Mouse (Mus musculus): ENCODE measurements around the gene Faah.

Faah gene

GRCm38 (mm10) chr4:116017902-116018746, at the start of gene Faah:
Faah (minus strand) TSS chr4:116017926.
- in situ Hi-C loops (cut with MboI, MseI), result no loop called here

GRCm38 (mm10) chr4:116063855-116064254, 46.1 kb upstream of the Faah start:
- in situ Hi-C loops (cut with MboI, MseI), result no loop called here

GRCm38 (mm10) chr4:116059012-116059726, 41.4 kb upstream of the Faah start:
- in situ Hi-C loops (cut with MboI, MseI), result no loop called here

- in situ Hi-C loops (cut with MboI, MseI), result no loop called here
These were observed 39.8 kb upstream of the Faah start for GRCm38 (mm10) chr4:116057559-116057958.

- in situ Hi-C loops (cut with MboI, MseI), result no loop called here
These were observed 35.8 kb upstream of the Faah start, which contains the start of gene Nsun4 for GRCm38 (mm10) chr4:116053399-116053961. Nsun4 (minus strand) TSS chr4:116053876.

- in situ Hi-C loops (cut with MboI, MseI), result no loop called here
These were observed 35.0 kb upstream of the Faah start for GRCm38 (mm10) chr4:116052526-116053293.

GRCm38 (mm10) chr4:116049211-116049610, 31.5 kb upstream of the Faah start:
- in situ Hi-C loops (cut with MboI, MseI), result no loop called here

- in situ Hi-C loops (cut with MboI, MseI), result no loop called here
These were observed 30.6 kb upstream of the Faah start for GRCm38 (mm10) chr4:116048130-116048920.

GRCm38 (mm10) chr4:116047681-116048080, 30.0 kb upstream of the Faah start:
- in situ Hi-C loops (cut with MboI, MseI), result no loop called here

- in situ Hi-C loops (cut with MboI, MseI), result no loop called here
These were observed 28.9 kb upstream of the Faah start for GRCm38 (mm10) chr4:116046604-116047003.

- in situ Hi-C loops (cut with MboI, MseI), result no loop called here
These were observed 24.5 kb upstream of the Faah start for GRCm38 (mm10) chr4:116042186-116042585.

- in situ Hi-C loops (cut with MboI, MseI), result no loop called here
These were observed 22.7 kb upstream of the Faah start for GRCm38 (mm10) chr4:116040466-116040865.

- in situ Hi-C loops (cut with MboI, MseI), result no loop called here
These were observed 15.6 kb upstream of the Faah start for GRCm38 (mm10) chr4:116033374-116033773.

GRCm38 (mm10) chr4:116032906-116033305, 15.2 kb upstream of the Faah start:
- in situ Hi-C loops (cut with MboI, MseI), result no loop called here

- in situ Hi-C loops (cut with MboI, MseI), result no loop called here
These were observed 325 bp downstream of the Faah start for GRCm38 (mm10) chr4:116017300-116017901.

- in situ Hi-C loops (cut with MboI, MseI), result no loop called here
These were observed 845 bp downstream of the Faah start for GRCm38 (mm10) chr4:116016862-116017299.

- in situ Hi-C loops (cut with MboI, MseI), result no loop called here
These were observed 1.3 kb downstream of the Faah start for GRCm38 (mm10) chr4:116016396-116016795.

- in situ Hi-C loops (cut with MboI, MseI), result no loop called here
These were observed 1.7 kb downstream of the Faah start for GRCm38 (mm10) chr4:116015996-116016395.

- in situ Hi-C loops (cut with MboI, MseI), result no loop called here
These were observed 2.2 kb downstream of the Faah start for GRCm38 (mm10) chr4:116015502-116015901.

- in situ Hi-C loops (cut with MboI, MseI), result no loop called here
These were observed 7.5 kb downstream of the Faah start for GRCm38 (mm10) chr4:116010186-116010585.
